Mouse (Mus musculus): ENCODE results near the gene Egfl7.

DNA sequence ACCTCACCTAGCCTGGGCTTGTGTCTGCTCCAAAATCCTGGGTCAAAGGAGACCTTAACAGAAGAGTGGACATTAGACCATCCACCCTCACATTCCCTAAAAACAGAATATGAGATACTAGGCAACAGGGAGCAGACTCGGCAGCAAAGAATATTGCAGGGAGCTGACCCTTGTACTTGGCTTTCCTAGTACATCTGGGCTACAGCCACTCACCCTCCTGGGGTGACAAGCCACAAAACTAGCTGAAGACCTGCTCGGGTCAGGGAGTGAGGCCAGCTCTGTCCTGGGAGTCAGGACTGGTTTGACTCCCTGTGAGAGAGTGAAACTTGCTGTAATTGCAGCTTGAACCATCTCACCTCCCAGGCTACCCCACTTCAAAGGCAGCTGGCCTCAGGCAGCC is 40.3 kb upstream of the Egfl7 start:
- TF ChIP-seq CTCF (IDR thresholded peaks at IDR 0.05; ENCODE audit: extremely low read depth, insufficient read depth, insufficient read length, insufficient replicate concordance) = no peak
- TF ChIP-seq POLR2A (IDR thresholded peaks at IDR 0.05; ENCODE audit: low read depth, low read length) = no peak
